Mouse (Mus musculus) cerebellum, adult 2 months (tissue): ENCODE data around the gene Ubr2.

Experiments used
- CTCF ChIP-seq: fragments of 200-500 bp; IDR thresholded peaks from 2 replicates; pipeline ENCODE4 v1.5.1; 2011; ENCODE audit warnings: low read depth, mild to moderate bottlenecking, control low read depth, low read length, moderate library complexity, borderline replicate concordance; ENCODE audit not compliant: insufficient read depth
- POLR2A ChIP-seq: fragments of 200-500 bp; IDR thresholded peaks from 2 replicates; pipeline ENCODE4 v1.6.1; 2011; ENCODE audit warnings: low read length, control low read depth, borderline replicate concordance; ENCODE audit not compliant: insufficient read depth

DNA sequence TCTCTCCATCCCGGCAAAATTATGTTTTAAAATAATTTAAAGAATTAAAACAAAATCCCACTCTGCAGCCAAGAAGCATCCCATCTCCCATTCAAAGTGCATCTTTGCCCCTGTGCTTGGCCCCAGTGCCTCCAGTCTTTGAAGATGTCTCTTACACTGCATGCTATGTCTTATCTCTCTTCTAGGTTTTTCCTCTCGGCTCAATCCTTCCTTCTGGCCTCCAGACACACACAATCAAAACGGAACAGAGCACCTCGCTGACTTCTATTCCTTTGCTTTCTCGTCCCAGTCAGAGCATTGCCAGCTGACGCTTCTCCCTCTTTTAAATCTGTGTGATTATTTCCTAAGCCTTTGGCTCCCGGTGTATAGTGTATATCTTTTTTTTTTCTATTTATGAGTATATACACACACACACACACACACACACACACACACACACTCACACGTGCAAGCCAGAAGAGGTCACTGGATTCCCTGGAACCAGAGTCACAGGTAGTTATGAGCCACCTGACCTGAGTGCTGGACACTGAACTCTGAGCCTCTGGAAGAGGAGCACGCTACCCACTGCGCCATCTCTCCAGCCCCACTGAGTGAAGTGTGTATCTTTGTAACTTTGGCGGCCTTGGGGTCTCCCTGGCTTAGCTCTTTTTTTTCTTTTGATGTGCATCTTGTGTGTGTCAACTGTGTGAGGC lies 125.0 kb downstream of the Ubr2 start:
- TF ChIP-seq CTCF, result no peak
- TF ChIP-seq POLR2A, result no peak
